In genomic region chr1:188158675-188159074, GRCm38 (mm10) we compare ENCODE assay signal across 27 mouse cellular contexts.
"Had no signal": no experiment of that assay in that cellular context is flagged by ENCODE, and none has a peak within 500 bp of the region (broad histone marks: within the 10 kb centered on the region; RNA-seq: fewer than 3 reads in every experiment).

No protein-coding gene starts in this region.

- ATAC-seq: forebrain, embryonic 13.5 days; forebrain, embryonic 14.5 days; forebrain, embryonic 15.5 days; forebrain, embryonic 16.5 days; forebrain, postnatal 0 days had no signal

- DNase-seq: cerebellum, adult 8-10 months; cerebellum, adult 9-10 months; cerebellum, adult 9-11 months; cerebellum, postnatal 10 days; cerebellum, postnatal 14 days; cerebellum, postnatal 25 days; cerebellum, postnatal 36 days; embryo, embryonic 11 days; forebrain, postnatal 0 days; gastrocnemius, adult 2 months; gastrocnemius, postnatal 10 days; gastrocnemius, postnatal 14 days; gastrocnemius, postnatal 25 days; gastrocnemius, postnatal 36 days; heart, adult 18-20 months; heart, adult 2 months had no signal

- H3K36me3 ChIP-seq: embryonic facial prominence, embryonic 10.5 days; embryonic facial prominence, embryonic 12.5 days; embryonic facial prominence, embryonic 13.5 days; embryonic facial prominence, embryonic 15.5 days; forebrain, embryonic 10.5 days; forebrain, embryonic 12.5 days; forebrain, embryonic 15.5 days had no signal

- H3K9me3 ChIP-seq: embryonic facial prominence, embryonic 10.5 days; embryonic facial prominence, embryonic 12.5 days; embryonic facial prominence, embryonic 13.5 days; embryonic facial prominence, embryonic 15.5 days; forebrain, embryonic 10.5 days; forebrain, embryonic 12.5 days; forebrain, embryonic 13.5 days; forebrain, embryonic 15.5 days had no signal

- H3K4me1 ChIP-seq: embryonic facial prominence, embryonic 10.5 days; embryonic facial prominence, embryonic 12.5 days; embryonic facial prominence, embryonic 13.5 days; embryonic facial prominence, embryonic 15.5 days had no signal

- H3K9ac ChIP-seq: embryonic facial prominence, embryonic 12.5 days; embryonic facial prominence, embryonic 13.5 days; embryonic facial prominence, embryonic 15.5 days; forebrain, embryonic 12.5 days; forebrain, embryonic 13.5 days; forebrain, embryonic 15.5 days; forebrain, postnatal 0 days had no signal

- H3K27ac ChIP-seq: embryonic facial prominence, embryonic 10.5 days; embryonic facial prominence, embryonic 12.5 days; embryonic facial prominence, embryonic 13.5 days; embryonic facial prominence, embryonic 15.5 days; forebrain, embryonic 10.5 days; forebrain, embryonic 12.5 days; forebrain, embryonic 13.5 days; forebrain, embryonic 15.5 days; gastrocnemius, adult 2 months; heart, adult 2 months had no signal

- H3K4me2 ChIP-seq: embryonic facial prominence, embryonic 12.5 days; embryonic facial prominence, embryonic 13.5 days; embryonic facial prominence, embryonic 15.5 days; forebrain, embryonic 12.5 days; forebrain, embryonic 13.5 days; forebrain, embryonic 15.5 days had no signal

- H3K27me3 ChIP-seq: embryonic facial prominence, embryonic 12.5 days; embryonic facial prominence, embryonic 13.5 days; embryonic facial prominence, embryonic 15.5 days; forebrain, embryonic 12.5 days; forebrain, embryonic 13.5 days; forebrain, embryonic 15.5 days had no signal

- H3K4me3 ChIP-seq: embryonic facial prominence, embryonic 10.5 days; embryonic facial prominence, embryonic 12.5 days; embryonic facial prominence, embryonic 13.5 days; embryonic facial prominence, embryonic 15.5 days; erythroblast, embryonic 14.5 days; forebrain, embryonic 10.5 days; forebrain, embryonic 12.5 days; forebrain, embryonic 13.5 days; forebrain, embryonic 15.5 days; gastrocnemius, adult 2 months; heart, adult 2 months had no signal
